Mouse (Mus musculus): ENCODE measurements around the gene Gm16405. TPM values are rescaled to one million over a fixed set of nuclear protein-coding genes. Genes with fewer than 3 reads are reported as not detected.

The Gm16405 gene
- polyA plus RNA-seq (2012; rRNA removed) = not detected in 2 replicates

DNA sequence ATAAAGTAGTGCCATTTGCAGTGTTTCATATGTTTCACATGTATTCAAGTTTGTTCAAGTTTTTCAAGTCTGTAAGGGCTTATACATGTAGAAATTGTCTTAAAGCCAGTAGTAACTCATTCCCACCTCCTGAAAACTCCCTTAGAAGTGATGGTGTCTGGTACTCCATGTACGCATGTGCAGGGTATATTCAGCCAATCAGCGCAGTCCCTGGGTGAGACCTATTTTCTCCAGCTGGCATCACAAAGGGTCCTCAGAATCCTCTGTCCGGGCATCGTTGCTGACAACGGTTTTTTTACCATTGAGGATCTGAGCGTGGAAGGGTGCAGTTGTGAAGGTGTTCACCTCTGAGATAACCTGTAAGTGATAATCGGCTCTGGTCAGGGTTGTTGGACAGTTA is at the start of gene Gm16405:
TSS of gene Gm16405 (plus strand) at position 301 of the 400 bp plus-strand sequence.

Other genes starting within 250 kb of the Gm16405 start
- gene Gm16430, start 91.0 kb downstream of the Gm16405 start, polyA plus RNA-seq (2012; rRNA removed) = not detected in 2 replicates